Mouse (Mus musculus) liver, adult 2 months (tissue): ENCODE measurements around the gene Adra1d.

Experiments
- CTCF ChIP-seq: fragments of 200-500 bp; IDR thresholded peaks from 2 replicates; pipeline ENCODE4 v1.5.1; 2011; ENCODE audit warnings: low read depth, low read length, control low read depth
- POLR2A ChIP-seq: fragments of 200-500 bp; IDR thresholded peaks from 2 replicates; pipeline ENCODE4 v1.6.1; 2011; ENCODE audit warnings: low read length, control low read depth; ENCODE audit not compliant: insufficient read depth; ENCODE audit errors: extremely low read depth

DNA sequence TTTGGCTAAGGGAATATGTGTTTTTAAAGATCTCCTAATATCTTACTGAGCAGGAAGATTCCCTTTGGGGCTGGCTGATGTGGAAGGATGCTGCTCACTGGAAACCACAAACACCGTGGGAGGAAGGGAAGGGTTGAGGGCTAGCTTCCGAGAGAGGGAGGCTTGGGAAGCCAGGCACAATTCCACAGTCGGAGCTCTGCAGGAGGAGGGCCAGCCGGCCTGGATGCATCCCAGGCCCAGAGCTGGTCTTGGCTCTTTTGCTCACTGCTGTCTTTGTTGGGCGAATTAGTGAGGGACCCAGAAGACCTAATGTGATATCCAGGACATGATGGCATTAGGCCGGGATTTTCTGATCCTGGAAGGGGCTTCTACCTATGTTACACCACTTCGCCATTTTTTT is 63.9 kb downstream of the Adra1d start:
- TF ChIP-seq POLR2A (no peak), CTCF (no peak)
